Mouse (Mus musculus) thymus, adult 2 months (tissue): ENCODE data around the gene Galnt13.

ENCODE experiments used
- CTCF ChIP-seq: fragments of 200-500 bp; IDR thresholded peaks from 2 replicates; pipeline ENCODE4 v1.5.1; 2012; ENCODE audit warnings: mild to moderate bottlenecking, control low read depth, low read length, moderate library complexity, borderline replicate concordance; ENCODE audit not compliant: control insufficient read depth, poor library complexity, insufficient read depth; ENCODE audit errors: extremely low read depth
- POLR2A ChIP-seq: fragments of 200-500 bp; IDR thresholded peaks from 2 replicates; pipeline ENCODE4 v1.6.1; 2012; ENCODE audit warnings: mild to moderate bottlenecking, low read length, control low read depth, moderate library complexity; ENCODE audit not compliant: control insufficient read depth, poor library complexity, insufficient read depth; ENCODE audit errors: extremely low read depth

GRCm38 (mm10) chr2:54558357-54559153 is 122.4 kb downstream of the Galnt13 start:
- no peak for TF ChIP-seq POLR2A
- TF ChIP-seq CTCF = no peak
